Mouse (Mus musculus) spleen, adult 2 months (tissue): ENCODE measurements at regions not wholly inside any gene's neighbourhood (a gene's known extent, or its start where the extent isn't known, plus 50 kb on each side); places are given as distances from the start of the nearest gene placed in this dataset.

Source experiments
- DNase-seq, 2 experiments: peaks; one replicate each; pipeline versions ENCODE4 v3.0.0 to v3.0.0-alpha.2; 2012 to 2021; ENCODE audit warnings: low spot score in 2 of 2, low read depth in 1 of 2
- H3K27ac ChIP-seq: fragments of 200-500 bp; 2 replicates; pipeline ENCODE4 v1.5.1; 2012; ENCODE audit warnings: low read length, inconsistent platforms; ENCODE audit not compliant: insufficient read depth
- H3K27me3 ChIP-seq: fragments of 200-500 bp; 2 replicates; pipeline ENCODE4 v1.6.1; 2012; ENCODE audit warnings: mild to moderate bottlenecking, moderate library complexity, low read length, inconsistent platforms; ENCODE audit not compliant: control insufficient read depth, insufficient read depth
- H3K36me3 ChIP-seq: fragments of 200-500 bp; 2 replicates; pipeline ENCODE4 v1.6.1; 2012; ENCODE audit warnings: mild to moderate bottlenecking, low read length, inconsistent platforms; ENCODE audit not compliant: control insufficient read depth, insufficient read depth
- H3K4me1 ChIP-seq: fragments of 200-500 bp; 2 replicates; pipeline ENCODE4 v1.6.1; 2011; ENCODE audit warnings: inconsistent platforms; ENCODE audit not compliant: control insufficient read depth, insufficient read depth, insufficient read length
- H3K4me3 ChIP-seq: fragments of 200-500 bp; 2 replicates; pipeline ENCODE4 v1.5.1; 2011; ENCODE audit warnings: mild to moderate bottlenecking, inconsistent platforms; ENCODE audit not compliant: insufficient read depth, insufficient read length; ENCODE audit errors: extremely low read depth
- CTCF ChIP-seq: fragments of 200-500 bp; IDR thresholded peaks from 2 replicates; pipeline ENCODE4 v1.5.1; 2011; ENCODE audit warnings: mild to moderate bottlenecking, inconsistent platforms; ENCODE audit not compliant: insufficient read depth, insufficient read length, insufficient replicate concordance; ENCODE audit errors: extremely low read depth
- POLR2A ChIP-seq: fragments of 200-500 bp; IDR thresholded peaks from 2 replicates; pipeline ENCODE4 v1.6.1; 2011; ENCODE audit warnings: low read depth, low read length, inconsistent platforms
- WGBS: fragments of 180-500 bp; shearing (Covaris S2); methylation state at CpG from one replicate; pipeline ENCODE4 v1.1.7; 2018; 5-methylcytosine and 5-hydroxymethylcytosine counted together

- no peaks in the 10 kb centered on the region for H3K27me3 ChIP-seq
- no peak overlapping the region for H3K27ac ChIP-seq
- no peaks in the 10 kb centered on the region for H3K36me3 ChIP-seq
- WGBS = 75% methylated on average over 2 of the region's 2 CpGs
- H3K4me1 ChIP-seq = no peaks in the 10 kb centered on the region
- no peak for DNase-seq
- no peak overlapping the region for H3K4me3 ChIP-seq
- TF ChIP-seq POLR2A = no peak
- TF ChIP-seq CTCF = no peak
Observed at GRCm38 (mm10) chr4:31225741-31226140, 738.2 kb upstream of the Map3k7 start.

- H3K27me3 ChIP-seq = no peaks in the 10 kb centered on the region
- H3K36me3 ChIP-seq = no peaks in the 10 kb centered on the region
- H3K27ac ChIP-seq = no peak overlapping the region
- no peak for TF ChIP-seq POLR2A
- no peak for TF ChIP-seq CTCF
- H3K4me3 ChIP-seq = no peak overlapping the region
- no peak for DNase-seq
- WGBS = 71% methylated on average over 3 of the region's 3 CpGs
- no peaks in the 10 kb centered on the region for H3K4me1 ChIP-seq
Observed at GRCm38 (mm10) chr4:31268825-31269495, 694.9 kb upstream of the Map3k7 start.

- WGBS = 88% methylated on average over 1 of the region's 1 CpGs
- no peaks in the 10 kb centered on the region for H3K4me1 ChIP-seq
- H3K4me3 ChIP-seq = no peak overlapping the region
Observed at GRCm38 (mm10) chr4:31274131-31274530, 689.8 kb upstream of the Map3k7 start.

GRCm38 (mm10) chr4:31290301-31290975 is 673.5 kb upstream of the Map3k7 start:
- 69% methylated on average over 5 of the region's 5 CpGs for WGBS
- DNase-seq = no peak
- H3K27ac ChIP-seq = no peak overlapping the region

More at GRCm38 (mm10) chr4:31274131-31274530, 689.8 kb upstream of the Map3k7 start:
- Histone ChIP-seq H3K36me3 (no peaks in the 10 kb centered on the region), H3K27ac (no peak overlapping the region), H3K27me3 (no peaks in the 10 kb centered on the region)
- TF ChIP-seq POLR2A (no peak), CTCF (no peak)
- no peak for DNase-seq

GRCm38 (mm10) chr4:31293752-31294151 is 670.1 kb upstream of the Map3k7 start:
- TF ChIP-seq CTCF (no peak), POLR2A (no peak)
- WGBS = 57% methylated on average over 2 of the region's 2 CpGs
- no peak for DNase-seq
- no peaks in the 10 kb centered on the region for H3K27me3 ChIP-seq
- no peaks in the 10 kb centered on the region for H3K36me3 ChIP-seq
- H3K27ac ChIP-seq = no peak overlapping the region
- no peak overlapping the region for H3K4me3 ChIP-seq
- no peaks in the 10 kb centered on the region for H3K4me1 ChIP-seq

More at GRCm38 (mm10) chr4:31290301-31290975, 673.5 kb upstream of the Map3k7 start:
- Histone ChIP-seq H3K36me3 (no peaks in the 10 kb centered on the region), H3K27me3 (no peaks in the 10 kb centered on the region), H3K4me1 (no peaks in the 10 kb centered on the region), H3K4me3 (no peak overlapping the region)
- TF ChIP-seq POLR2A (no peak), CTCF (no peak)

GRCm38 (mm10) chr4:31297848-31298247 is 666.0 kb upstream of the Map3k7 start:
- H3K27ac ChIP-seq = no peak overlapping the region

GRCm38 (mm10) chr4:31319269-31319668 is 644.6 kb upstream of the Map3k7 start:
- 67% methylated on average over 6 of the region's 6 CpGs for WGBS

More at GRCm38 (mm10) chr4:31297848-31298247, 666.0 kb upstream of the Map3k7 start:
- no peak for DNase-seq
- Histone ChIP-seq H3K36me3 (no peaks in the 10 kb centered on the region), H3K4me3 (no peak overlapping the region), H3K4me1 (no peaks in the 10 kb centered on the region), H3K27me3 (no peaks in the 10 kb centered on the region)
- WGBS = 80% methylated on average over 3 of the region's 3 CpGs
- TF ChIP-seq POLR2A (no peak), CTCF (no peak)

More at GRCm38 (mm10) chr4:31319269-31319668, 644.6 kb upstream of the Map3k7 start:
- TF ChIP-seq POLR2A (no peak), CTCF (no peak)
- no peaks in the 10 kb centered on the region for H3K27me3 ChIP-seq
- DNase-seq = no peak
- H3K27ac ChIP-seq = no peak overlapping the region
- no peak overlapping the region for H3K4me3 ChIP-seq
- H3K4me1 ChIP-seq = no peaks in the 10 kb centered on the region
- H3K36me3 ChIP-seq = no peaks in the 10 kb centered on the region
